Mouse (Mus musculus): Measurements from ENCODE around the gene 9430097D07Rik. TPM values are rescaled to one million over a fixed set of nuclear protein-coding genes. Genes with fewer than 3 reads are reported as not detected.

9430097D07Rik gene
- polyA plus RNA-seq, 1 experiment from 2014 or later: 0.33 TPM

GRCm38 (mm10) chr2:32530479-32530878, 45.0 kb downstream of the 9430097D07Rik start:
- H3K9me3 ChIP-seq (ENCODE audit: control insufficient read depth, low read length): no peaks in the 10 kb centered on the region
- no peak overlapping the region for H3K4me2 ChIP-seq (ENCODE audit: low read depth, severe bottlenecking)
- WGBS: 82% methylated on average over 2 of the region's 2 CpGs
- DNase-seq (ENCODE audit: low spot score): no peak
- no peak overlapping the region for H3K27ac ChIP-seq (replicated peaks; ENCODE audit: low read depth, low read length)
- no peak overlapping the region for H3K4me3 ChIP-seq (ENCODE audit: low read depth, low read length)
- ATAC-seq (ENCODE audit: insufficient number of reproducible peaks, low FRiP score, low TSS enrichment, low read depth): no peak
- no peaks in the 10 kb centered on the region for H3K27me3 ChIP-seq (ENCODE audit: control insufficient read depth, insufficient read depth, low read length)
- H3K36me3 ChIP-seq (ENCODE audit: control insufficient read depth, insufficient read depth, low read length): no peaks in the 10 kb centered on the region
- no peak overlapping the region for H3K9ac ChIP-seq (ENCODE audit: low read length)
- H3K4me1 ChIP-seq (ENCODE audit: control insufficient read depth, insufficient read depth, low read length): peaks cover 6% of the 10 kb centered on the region; the same call in 1 of the 2 replicates

GRCm38 (mm10) chr2:32528326-32528725, 47.2 kb downstream of the 9430097D07Rik start:
- Histone ChIP-seq H3K27ac (replicated peaks; ENCODE audit: low read depth, low read length) (no peak overlapping the region), H3K4me1 (ENCODE audit: control insufficient read depth, insufficient read depth, low read length) (no peaks in the 10 kb centered on the region), H3K36me3 (ENCODE audit: control insufficient read depth, insufficient read depth, low read length) (no peaks in the 10 kb centered on the region), H3K9me3 (ENCODE audit: control insufficient read depth, low read length) (no peaks in the 10 kb centered on the region), H3K27me3 (ENCODE audit: control insufficient read depth, insufficient read depth, low read length) (no peaks in the 10 kb centered on the region), H3K4me3 (ENCODE audit: low read depth, low read length) (no peak overlapping the region), H3K9ac (ENCODE audit: low read length) (no peak overlapping the region), H3K4me2 (ENCODE audit: low read depth, severe bottlenecking) (no peak overlapping the region)
- no peak for DNase-seq (ENCODE audit: low spot score)
- ATAC-seq (ENCODE audit: insufficient number of reproducible peaks, low FRiP score, low TSS enrichment, low read depth): no peak
- WGBS: 85% methylated on average over 1 of the region's 1 CpGs

- WGBS: 84% methylated on average over 14 of the region's 14 CpGs
- Histone ChIP-seq H3K4me1 (ENCODE audit: control insufficient read depth, insufficient read depth, low read length) (no peaks in the 10 kb centered on the region), H3K9ac (ENCODE audit: low read length) (no peak overlapping the region), H3K36me3 (ENCODE audit: control insufficient read depth, insufficient read depth, low read length) (no peaks in the 10 kb centered on the region), H3K9me3 (ENCODE audit: control insufficient read depth, low read length) (no peaks in the 10 kb centered on the region), H3K27ac (replicated peaks; ENCODE audit: low read depth, low read length) (no peak overlapping the region), H3K27me3 (ENCODE audit: control insufficient read depth, insufficient read depth, low read length) (no peaks in the 10 kb centered on the region), H3K4me3 (ENCODE audit: low read depth, low read length) (no peak overlapping the region), H3K4me2 (ENCODE audit: low read depth, severe bottlenecking) (no peak overlapping the region)
- DNase-seq (ENCODE audit: low spot score) (no peak), ATAC-seq (ENCODE audit: insufficient number of reproducible peaks, low FRiP score, low TSS enrichment, low read depth) (no peak)
Observed at GRCm38 (mm10) chr2:32527468-32527966, 48.0 kb downstream of the 9430097D07Rik start.

- H3K9ac ChIP-seq (ENCODE audit: low read length): no peak overlapping the region
- no peaks in the 10 kb centered on the region for H3K36me3 ChIP-seq (ENCODE audit: control insufficient read depth, insufficient read depth, low read length)
- WGBS: 86% methylated on average over 12 of the region's 12 CpGs
- H3K4me3 ChIP-seq (ENCODE audit: low read depth, low read length): no peak overlapping the region
- DNase-seq (ENCODE audit: low spot score): no peak
- H3K27me3 ChIP-seq (ENCODE audit: control insufficient read depth, insufficient read depth, low read length): no peaks in the 10 kb centered on the region
- H3K27ac ChIP-seq (replicated peaks; ENCODE audit: low read depth, low read length): no peak overlapping the region
- no peaks in the 10 kb centered on the region for H3K9me3 ChIP-seq (ENCODE audit: control insufficient read depth, low read length)
- no peaks in the 10 kb centered on the region for H3K4me1 ChIP-seq (ENCODE audit: control insufficient read depth, insufficient read depth, low read length)
- H3K4me2 ChIP-seq (ENCODE audit: low read depth, severe bottlenecking): no peak overlapping the region
- ATAC-seq (ENCODE audit: insufficient number of reproducible peaks, low FRiP score, low TSS enrichment, low read depth): no peak
Observed at GRCm38 (mm10) chr2:32525816-32526215, 49.7 kb downstream of the 9430097D07Rik start.

- Histone ChIP-seq H3K27ac (replicated peaks; ENCODE audit: low read depth, low read length) (no peak overlapping the region), H3K4me3 (ENCODE audit: low read depth, low read length) (no peak overlapping the region), H3K27me3 (ENCODE audit: control insufficient read depth, insufficient read depth, low read length) (no peaks in the 10 kb centered on the region), H3K9me3 (ENCODE audit: control insufficient read depth, low read length) (no peaks in the 10 kb centered on the region), H3K4me1 (ENCODE audit: control insufficient read depth, insufficient read depth, low read length) (no peaks in the 10 kb centered on the region), H3K9ac (ENCODE audit: low read length) (no peak overlapping the region), H3K4me2 (ENCODE audit: low read depth, severe bottlenecking) (no peak overlapping the region), H3K36me3 (ENCODE audit: control insufficient read depth, insufficient read depth, low read length) (no peaks in the 10 kb centered on the region)
- WGBS: 88% methylated on average over 13 of the region's 13 CpGs
- no peak for DNase-seq (ENCODE audit: low spot score)
- no peak for ATAC-seq (ENCODE audit: insufficient number of reproducible peaks, low FRiP score, low TSS enrichment, low read depth)
Observed at GRCm38 (mm10) chr2:32524536-32525031, 50.9 kb downstream of the 9430097D07Rik start.

Other genes starting within 250 kb of the 9430097D07Rik start
- gene Ciz1, start 223.4 kb downstream of the 9430097D07Rik start, polyA plus RNA-seq (2014; fragmentation: Nextera tagmentation; extraction: Ambion mirVana): 52.2 and 67.8 TPM in 2 replicates
- gene Dnm1, start 222.3 kb downstream of the 9430097D07Rik start, polyA plus RNA-seq (2014; fragmentation: Nextera tagmentation; extraction: Ambion mirVana): 36.1 and 39.9 TPM in 2 replicates
- 39.4 and 44.4 TPM in 2 replicates for gene 1110008P14Rik, start 193.7 kb downstream of the 9430097D07Rik start, polyA plus RNA-seq (2014; fragmentation: Nextera tagmentation; extraction: Ambion mirVana)
- gene Lcn2, start 187.4 kb downstream of the 9430097D07Rik start, polyA plus RNA-seq (2014; fragmentation: Nextera tagmentation; extraction: Ambion mirVana): 0.35 TPM in 1 of 2 replicates, not detected in the other
- 29.0 and 32.3 TPM in 2 replicates for gene Ptges2, start 179.8 kb downstream of the 9430097D07Rik start, polyA plus RNA-seq (2014; fragmentation: Nextera tagmentation; extraction: Ambion mirVana)
- gene Naif1, start 125.2 kb downstream of the 9430097D07Rik start, polyA plus RNA-seq (2014; fragmentation: Nextera tagmentation; extraction: Ambion mirVana): 5.6 and 6.9 TPM in 2 replicates
- 19.2 and 21.9 TPM in 2 replicates for gene Slc25a25, start 124.2 kb downstream of the 9430097D07Rik start, polyA plus RNA-seq (2014; fragmentation: Nextera tagmentation; extraction: Ambion mirVana)
- gene Fam102a, start 40.4 kb downstream of the 9430097D07Rik start, polyA plus RNA-seq (2014; fragmentation: Nextera tagmentation; extraction: Ambion mirVana): 9.8 and 12.4 TPM in 2 replicates
- gene Dpm2, start 4.8 kb downstream of the 9430097D07Rik start, polyA plus RNA-seq (2014; fragmentation: Nextera tagmentation; extraction: Ambion mirVana): 89.0 and 98.6 TPM in 2 replicates
- gene Pip5kl1, start 887 bp downstream of the 9430097D07Rik start, polyA plus RNA-seq (2014; fragmentation: Nextera tagmentation; extraction: Ambion mirVana): 3.3 and 4.0 TPM in 2 replicates
- gene St6galnac4, start 11.4 kb upstream of the 9430097D07Rik start, polyA plus RNA-seq (2014; fragmentation: Nextera tagmentation; extraction: Ambion mirVana): 21.2 and 21.5 TPM in 2 replicates
- gene St6galnac6, start 24.0 kb upstream of the 9430097D07Rik start, polyA plus RNA-seq (2014; fragmentation: Nextera tagmentation; extraction: Ambion mirVana): 6.5 and 7.5 TPM in 2 replicates
- 25.4 and 29.8 TPM in 2 replicates for gene Ak1, start 46.1 kb upstream of the 9430097D07Rik start, polyA plus RNA-seq (2014; fragmentation: Nextera tagmentation; extraction: Ambion mirVana)
- 19.3 TPM in 2 replicates for gene Eng, start 70.9 kb upstream of the 9430097D07Rik start, polyA plus RNA-seq (2014; fragmentation: Nextera tagmentation; extraction: Ambion mirVana)
- gene Fpgs, start 128.5 kb upstream of the 9430097D07Rik start, polyA plus RNA-seq (2014; fragmentation: Nextera tagmentation; extraction: Ambion mirVana): 22.1 and 23.2 TPM in 2 replicates
- 98.3 and 101 TPM in 2 replicates for gene Cdk9, start 137.4 kb upstream of the 9430097D07Rik start, polyA plus RNA-seq (2014; fragmentation: Nextera tagmentation; extraction: Ambion mirVana)
- 12.2 and 13.1 TPM in 2 replicates for gene Sh2d3c, start 145.4 kb upstream of the 9430097D07Rik start, polyA plus RNA-seq (2014; fragmentation: Nextera tagmentation; extraction: Ambion mirVana)
- 0.13 TPM in 1 of 2 replicates, not detected in the other for gene 6330409D20Rik, start 165.3 kb upstream of the 9430097D07Rik start, polyA plus RNA-seq (2014; fragmentation: Nextera tagmentation; extraction: Ambion mirVana)
- gene Tor2a, start 181.6 kb upstream of the 9430097D07Rik start, polyA plus RNA-seq (2014; fragmentation: Nextera tagmentation; extraction: Ambion mirVana): 58.5 and 60.2 TPM in 2 replicates
- gene Ttc16, start 199.9 kb upstream of the 9430097D07Rik start, polyA plus RNA-seq (2014; fragmentation: Nextera tagmentation; extraction: Ambion mirVana): 0.13 and 0.56 TPM in 2 replicates
- 3.7 and 5.2 TPM in 2 replicates for gene Ptrh1, start 200.1 kb upstream of the 9430097D07Rik start, polyA plus RNA-seq (2014; fragmentation: Nextera tagmentation; extraction: Ambion mirVana)
- 0.27 and 0.37 TPM in 2 replicates for gene Cfap157, start 208.7 kb upstream of the 9430097D07Rik start, polyA plus RNA-seq (2014; fragmentation: Nextera tagmentation; extraction: Ambion mirVana)

Measured in limb, embryonic 11.5 days (tissue).